Mouse (Mus musculus) thymus, postnatal 4 days (tissue): ENCODE data around the gene Gm11034.

ENCODE experiments used
- DNase-seq: peaks from one replicate; pipeline ENCODE4 v3.0.0; 2021

Gm11034 gene

DNA sequence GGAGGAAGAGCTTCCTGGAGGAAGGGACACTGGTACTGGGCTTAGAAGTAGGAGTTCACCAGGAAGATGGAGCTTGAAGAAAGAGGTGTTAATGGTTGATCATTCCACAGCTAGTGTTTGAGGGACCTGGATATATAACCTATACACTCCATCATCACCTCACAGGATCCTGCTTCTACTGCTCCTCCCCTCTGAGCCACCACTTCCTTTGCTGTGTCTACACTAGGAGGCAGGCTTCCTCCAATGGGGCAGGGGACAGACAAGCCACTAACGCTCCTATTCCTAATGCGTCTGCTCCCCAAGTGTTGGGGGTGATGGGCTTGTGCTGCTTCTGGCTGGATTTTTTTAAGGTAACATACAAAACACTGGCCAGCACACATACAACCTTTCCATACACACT is 2.7 kb downstream of the Gm11034 start:
- peak; percentile 23 for DNase-seq

DNA sequence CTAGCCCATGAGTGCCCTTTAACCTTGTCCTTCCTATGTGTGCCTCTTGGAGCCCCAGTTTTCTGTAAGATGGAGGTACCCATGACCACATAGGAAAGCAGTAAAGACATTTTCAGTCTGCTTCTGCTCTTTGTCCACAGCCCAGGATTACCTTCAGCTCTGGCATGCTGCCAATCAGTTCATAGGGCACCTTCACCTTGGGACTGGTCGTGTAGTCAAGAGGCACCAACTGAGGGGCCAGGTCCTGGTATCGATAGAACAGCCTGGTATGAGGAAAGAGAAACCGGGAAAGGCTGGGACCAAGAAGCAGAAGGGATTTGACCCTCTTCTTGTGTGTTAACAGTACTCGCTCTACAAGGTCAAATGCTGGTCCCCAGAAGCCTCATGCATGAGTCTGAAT is 3.2 kb downstream of the Gm11034 start:
- no peak for DNase-seq

DNA sequence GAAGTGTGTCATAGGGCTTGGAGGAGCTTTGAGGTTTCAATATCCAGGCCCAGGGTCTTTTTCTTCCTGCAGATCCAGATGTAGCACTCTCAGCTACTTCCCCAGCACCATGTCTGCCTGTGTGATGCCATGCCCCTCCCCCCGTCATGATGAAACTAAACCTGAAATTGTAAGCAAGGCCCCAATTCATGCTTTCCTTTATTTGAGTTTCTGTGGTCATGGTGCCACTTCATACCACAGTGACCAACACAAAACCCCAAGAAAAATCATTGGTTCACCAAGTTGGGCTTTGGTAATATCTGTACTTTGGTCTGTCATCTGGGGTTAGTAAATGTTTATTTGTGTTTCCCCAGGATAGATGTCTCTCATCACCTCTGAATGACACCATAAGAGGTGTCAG is 4.9 kb downstream of the Gm11034 start:
- DNase-seq, result no peak

DNA sequence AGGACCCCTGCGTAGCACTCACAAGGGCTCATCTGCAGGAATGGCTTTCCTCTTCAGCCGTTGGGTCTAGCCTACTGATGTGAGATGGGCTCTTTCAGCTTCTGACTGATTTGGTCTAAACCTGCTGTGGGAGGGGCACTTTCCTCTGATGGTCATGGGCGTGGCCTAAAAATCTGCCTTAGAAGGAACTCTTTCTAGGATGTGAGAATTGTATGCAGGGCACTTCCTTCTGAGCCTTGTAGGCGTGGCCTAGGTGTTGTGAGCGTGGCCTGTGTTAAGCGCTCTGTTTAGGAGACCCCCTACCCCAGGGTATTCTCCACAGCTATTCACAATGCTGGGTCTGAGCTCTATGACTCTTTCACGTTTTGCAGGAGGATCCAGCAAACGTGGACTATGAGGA is 15.4 kb downstream of the Gm11034 start:
- no peak for DNase-seq

DNA sequence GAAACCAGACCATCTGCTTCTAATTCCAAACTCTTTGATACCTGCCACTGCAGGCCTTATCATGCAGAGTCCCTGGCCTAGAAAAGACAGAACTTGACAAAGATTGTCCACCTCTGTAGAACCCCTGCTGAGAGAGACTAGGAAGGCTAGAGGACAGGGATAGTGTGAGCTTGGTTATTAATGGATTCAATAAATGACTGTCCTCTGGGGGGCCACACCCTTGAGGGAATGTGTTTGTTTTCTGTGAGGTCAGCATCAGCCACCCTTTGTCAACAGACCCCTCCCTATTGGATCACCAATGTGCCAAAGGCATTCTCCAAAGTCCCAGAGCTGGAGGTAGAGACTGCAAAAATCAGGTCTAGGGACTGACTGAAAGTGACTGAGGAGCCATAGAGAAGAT is 21.4 kb downstream of the Gm11034 start:
- DNase-seq, result no peak

DNA sequence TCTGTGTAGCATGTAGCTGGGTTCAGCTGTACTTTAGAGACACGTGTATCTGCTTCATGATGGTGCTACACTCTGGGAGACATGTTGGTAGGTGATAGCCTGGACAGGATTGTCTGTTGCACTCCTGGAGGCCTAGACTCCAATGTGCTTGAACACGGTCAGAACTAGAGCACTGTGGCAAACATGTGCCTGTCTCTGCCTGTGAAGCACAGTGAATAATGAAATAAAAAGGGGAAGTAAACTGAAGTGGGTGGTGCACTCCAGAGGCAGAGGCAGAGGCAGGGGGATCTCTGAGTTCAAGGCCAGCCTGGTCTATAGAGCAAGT is 23.3 kb downstream of the Gm11034 start:
- DNase-seq, result no peak

DNA sequence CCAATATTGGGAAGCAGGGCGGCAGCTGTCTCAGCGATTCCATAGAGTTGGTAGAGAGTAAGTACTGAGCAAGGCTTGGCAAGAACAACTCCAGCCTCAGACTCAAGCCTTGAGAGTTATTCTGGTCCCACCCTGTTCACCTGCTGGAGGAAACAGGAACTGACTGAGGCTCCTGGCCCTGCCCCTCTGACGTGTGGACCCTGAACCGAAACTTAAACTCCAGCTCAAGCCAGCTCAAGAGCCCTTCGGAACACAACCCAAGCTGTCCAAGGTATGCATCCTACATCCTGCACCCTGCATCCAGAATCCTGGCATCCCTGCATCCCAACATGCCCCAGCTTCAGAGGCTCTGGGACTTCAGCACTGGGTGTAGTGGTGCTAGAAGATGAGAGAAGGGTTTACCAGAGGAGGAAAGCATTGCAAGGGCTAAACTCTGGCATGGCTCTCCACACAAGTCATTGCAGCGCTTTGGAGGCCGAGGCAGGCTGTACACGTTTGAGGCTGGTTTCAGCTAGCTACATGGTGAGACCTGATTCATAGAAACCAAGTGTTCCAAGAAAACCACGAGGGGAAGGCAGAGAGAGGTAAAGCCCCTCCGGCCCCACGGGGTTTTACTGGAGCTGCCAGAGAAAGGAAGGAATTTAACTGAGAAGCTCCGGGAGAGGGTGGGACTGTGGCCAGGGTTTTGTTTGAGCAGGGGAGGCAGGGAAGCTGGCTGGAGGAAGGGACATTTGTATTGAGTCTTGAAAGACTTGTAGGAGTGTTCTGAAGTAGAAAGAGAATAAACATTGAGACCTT is 23.8 kb downstream of the Gm11034 start, which contains the start of gene Hsh2d:
Gene Hsh2d (plus strand): TSS at position 222 of the 798 bp plus-strand sequence.
- peak; percentile 78 for DNase-seq

DNA sequence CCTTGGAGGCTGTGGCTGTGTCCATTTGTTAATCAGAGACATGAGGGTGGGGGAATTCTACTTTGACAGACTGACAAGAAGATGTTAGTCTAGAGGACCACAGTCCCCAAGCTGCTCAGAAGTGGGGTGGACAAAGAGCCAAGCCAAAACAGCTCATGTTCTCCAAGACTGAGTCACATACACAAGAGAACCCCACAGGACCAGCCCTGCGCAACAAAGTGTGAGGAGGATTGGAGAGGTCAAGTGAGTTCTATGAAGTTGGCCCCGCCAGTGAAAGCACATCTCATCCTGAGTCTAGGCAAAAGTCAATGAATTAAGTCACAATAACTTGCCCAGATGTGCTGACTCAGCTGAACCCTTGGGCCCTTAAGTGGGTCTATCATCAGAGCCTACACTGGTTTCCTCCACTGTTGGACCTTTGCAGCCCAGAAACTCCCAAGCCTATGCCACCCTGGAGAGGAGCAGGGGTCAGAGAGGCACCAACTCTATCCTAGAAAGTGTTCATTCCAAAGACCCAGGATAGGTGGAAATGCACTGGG is 25.6 kb downstream of the Gm11034 start:
- DNase-seq, result no peak

DNA sequence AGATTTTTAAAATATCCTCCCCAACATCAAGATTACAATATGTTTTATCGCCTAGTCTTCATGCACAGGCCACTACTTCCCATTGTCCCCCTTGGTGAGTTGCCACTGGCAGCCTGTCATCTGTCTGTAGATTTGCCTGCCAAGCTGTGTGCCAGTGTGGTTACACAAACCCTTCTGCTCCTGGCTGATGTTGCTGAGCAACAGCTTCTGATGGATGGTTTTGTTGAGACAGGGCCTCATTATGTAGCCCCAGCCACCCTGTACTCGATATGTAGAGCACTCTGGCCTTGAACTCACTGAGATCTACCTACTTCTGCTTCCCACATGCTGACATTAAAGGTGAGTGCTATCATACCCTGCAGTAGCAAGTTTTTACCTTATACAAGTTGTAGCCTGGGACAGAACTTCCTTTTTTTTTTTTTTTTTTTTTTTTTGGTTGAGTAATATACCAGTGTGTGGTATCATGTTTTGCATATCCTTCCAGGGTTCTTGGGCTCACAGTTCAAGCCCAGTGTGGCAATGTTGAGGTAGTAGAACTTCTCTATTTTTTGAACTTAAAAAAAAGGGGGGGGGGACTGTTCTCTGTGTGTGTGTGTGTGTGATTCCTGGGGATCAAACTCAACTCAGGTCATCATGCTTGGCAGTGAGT is 29.8 kb downstream of the Gm11034 start:
- no peak for DNase-seq

DNA sequence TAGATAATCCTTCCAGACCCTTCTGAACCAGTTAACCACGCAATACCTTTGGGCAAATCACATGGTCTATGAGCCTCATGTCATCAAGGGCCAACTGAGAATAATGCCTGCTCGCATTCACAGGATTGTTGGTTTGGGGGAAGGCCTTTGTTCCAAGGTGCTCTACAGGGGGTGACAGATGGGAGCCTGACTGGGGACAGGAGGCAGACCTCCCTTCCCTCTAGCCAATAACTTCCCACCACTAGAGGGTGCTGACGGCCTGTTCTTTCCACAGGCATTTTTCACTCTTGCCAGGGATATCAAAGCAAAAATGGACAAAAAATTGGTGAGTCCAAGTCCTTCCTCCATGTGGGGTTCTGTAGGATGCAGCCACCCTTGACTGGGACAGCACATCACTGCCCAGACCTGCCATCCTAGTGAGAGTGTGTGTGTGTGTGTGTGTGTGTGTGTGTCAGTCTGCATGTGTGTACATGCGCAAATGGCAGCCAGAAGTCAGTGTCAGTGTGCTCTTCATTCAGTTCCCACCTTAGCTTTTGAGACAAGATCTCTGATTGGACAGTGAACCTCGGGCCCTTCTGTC is 36.0 kb downstream of the Gm11034 start:
- DNase-seq, result peak; percentile 81

DNA sequence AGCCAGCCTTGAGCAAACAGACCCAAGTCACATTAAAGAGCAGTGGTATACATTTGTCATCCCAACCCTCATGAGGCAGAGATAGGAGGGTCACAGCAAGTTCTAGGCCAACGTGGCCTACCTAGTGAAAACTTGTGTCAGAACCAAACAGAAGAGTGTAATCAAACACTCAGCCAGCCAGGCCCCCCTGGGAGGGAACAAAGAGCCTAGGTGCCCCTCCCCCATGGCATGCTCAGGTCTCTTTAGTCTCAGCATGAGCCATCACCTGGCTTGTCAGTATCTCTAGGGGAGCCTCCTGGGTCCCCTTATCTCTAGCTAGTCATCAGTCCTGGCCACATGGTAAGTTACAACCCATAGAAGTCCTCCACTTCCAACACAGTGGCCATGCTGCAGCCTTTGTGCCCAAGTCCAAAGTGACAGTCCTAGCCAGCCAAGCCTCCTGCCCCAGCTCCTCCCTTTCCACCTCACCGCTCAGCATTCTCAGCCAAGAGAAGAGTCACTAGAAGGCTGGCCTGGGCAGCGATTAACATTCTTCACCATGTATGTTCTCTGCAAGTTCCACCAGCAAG is 43.7 kb downstream of the Gm11034 start:
- DNase-seq, result peak; percentile 60

DNA sequence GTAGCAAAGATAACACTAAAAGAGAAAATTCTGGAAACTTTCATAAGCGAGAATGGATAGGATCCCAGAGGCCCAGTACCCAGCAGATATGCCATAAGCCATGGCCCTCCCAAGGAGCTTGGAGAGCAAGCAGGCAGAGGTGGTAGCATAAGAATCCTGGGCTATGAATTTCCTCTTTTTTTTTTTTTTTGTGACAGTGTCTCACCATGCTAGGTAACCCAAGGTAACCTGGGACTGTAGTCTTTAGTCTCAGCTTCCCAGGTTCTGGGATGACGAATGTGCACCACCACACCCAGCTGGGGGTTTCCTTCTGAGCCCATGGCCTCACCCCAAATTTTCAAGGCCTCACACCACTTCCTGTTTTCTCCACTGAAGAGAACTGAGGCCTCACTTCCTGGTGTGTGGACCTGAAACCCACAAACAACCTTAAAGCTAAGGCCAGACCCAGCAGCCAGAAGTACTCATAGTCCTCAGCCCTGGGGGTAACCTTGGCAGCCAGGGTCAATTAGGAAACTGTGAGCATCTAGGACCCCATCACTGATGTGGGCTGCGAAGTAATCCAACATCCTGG is 44.3 kb downstream of the Gm11034 start:
- peak; percentile 42 for DNase-seq
